Mouse (Mus musculus) kidney, postnatal 0 days (tissue): ENCODE measurements around the gene Clptm1l. TPM values are rescaled to one million over a fixed set of nuclear protein-coding genes. Genes with fewer than 3 reads are reported as not detected.

Experiments
- ATAC-seq: fragments of 200-750 bp; cut with Nextera tagmentation; replicated peaks from 2 replicates; pipeline ENCODE4 v1.8.0; 2017; ENCODE audit warnings: low read depth, moderate number of reproducible peaks, moderate TSS enrichment, moderate library complexity; ENCODE audit not compliant: low FRiP score
- DNase-seq: peaks from one replicate; pipeline ENCODE4 v3.0.0-alpha.2; 2016; ENCODE audit warnings: low spot score
- H3K27ac ChIP-seq: fragments of 300-500 bp; sonication (generic); 2 replicates; pipeline ENCODE4 v1.5.1; 2014; ENCODE audit warnings: mild to moderate bottlenecking
- H3K27me3 ChIP-seq: fragments of 300-500 bp; sonication (generic); 2 replicates; pipeline ENCODE4 v1.6.1; 2014; ENCODE audit warnings: low read length, mixed read lengths; ENCODE audit not compliant: insufficient read depth
- H3K36me3 ChIP-seq: fragments of 300-500 bp; sonication (generic); 2 replicates; pipeline ENCODE4 v1.6.1; 2014; ENCODE audit warnings: low read length, mixed read lengths; ENCODE audit not compliant: insufficient read depth
- H3K4me1 ChIP-seq: fragments of 300-500 bp; sonication (generic); replicated peaks from 2 replicates; pipeline ENCODE4 v1.6.1; 2014; ENCODE audit warnings: antibody characterized with exemption, low read length, mixed read lengths; ENCODE audit not compliant: insufficient read depth
- H3K4me2 ChIP-seq: fragments of 300-500 bp; sonication (generic); 2 replicates; pipeline ENCODE4 v1.6.1; 2014; ENCODE audit warnings: mild to moderate bottlenecking, low read length, moderate library complexity, mixed read lengths
- H3K4me3 ChIP-seq: fragments of 300-500 bp; sonication (generic); replicated peaks from 2 replicates; pipeline ENCODE4 v1.5.1; 2014; ENCODE audit warnings: low read depth, low read length
- H3K9ac ChIP-seq: fragments of 300-500 bp; sonication (generic); 2 replicates; pipeline ENCODE4 v1.6.1; 2014; ENCODE audit warnings: low read depth, low read length
- H3K9me3 ChIP-seq: fragments of 300-500 bp; sonication (generic); replicated peaks from 2 replicates; pipeline ENCODE4 v1.6.1; 2016; ENCODE audit warnings: low read length, inconsistent platforms, mixed read lengths
- CTCF ChIP-seq: IDR thresholded peaks from 2 replicates; pipeline ENCODE4 v1.5.1; 2016; ENCODE audit warnings: antibody characterized with exemption, low read depth, mild to moderate bottlenecking, moderate library complexity
- WGBS: fragments of 180-500 bp; shearing (Covaris S2); extraction: QIAGEN DNeasy Blood & Tissue Kit; methylation state at CpG from one replicate; pipeline ENCODE4 v1.1.7; 2014; 5-methylcytosine and 5-hydroxymethylcytosine counted together
- polyA plus RNA-seq: library from polyadenylated mRNA; unstranded; fragments of >200 nt; fragmentation: Nextera tagmentation; extraction: Ambion mirVana; gene quantifications from 2 replicates; pipeline ENCODE4 v1.2.1, GENCODE M21; 2015

The Clptm1l gene
- polyA plus RNA-seq, 1 experiment from 2014 or later: 123 TPM

DNA sequence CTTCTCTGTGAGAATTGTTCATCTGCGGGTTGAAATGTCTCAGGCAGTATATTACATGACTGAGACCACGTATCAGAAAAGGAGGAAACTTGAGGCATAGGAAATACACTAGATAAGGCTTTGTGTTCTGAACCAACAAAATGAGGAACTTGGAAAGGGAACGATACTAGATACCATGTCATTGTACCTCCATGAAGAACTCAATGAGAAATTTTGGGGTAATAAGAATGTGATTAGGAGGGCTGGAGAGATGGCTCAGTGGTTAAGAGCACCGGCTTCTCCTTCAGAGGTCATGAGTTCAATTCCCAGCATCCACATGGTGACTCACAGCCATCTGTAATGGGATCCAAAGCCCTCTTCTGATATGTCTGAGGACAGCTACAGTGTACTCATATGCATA, 3.6 kb upstream of the Clptm1l start:
- no peak for DNase-seq
- no peak overlapping the region for H3K4me3 ChIP-seq
- no peaks in the 10 kb centered on the region for H3K36me3 ChIP-seq
- H3K9ac ChIP-seq: no peak overlapping the region
- no peaks in the 10 kb centered on the region for H3K9me3 ChIP-seq
- WGBS: 69% methylated on average over 4 of the region's 4 CpGs
- H3K4me2 ChIP-seq: no peak overlapping the region
- no peak for TF ChIP-seq CTCF
- H3K4me1 ChIP-seq: peaks cover 12% of the 10 kb centered on the region; the same call in 1 of the 2 replicates
- no peaks in the 10 kb centered on the region for H3K27me3 ChIP-seq
- no peak overlapping the region for H3K27ac ChIP-seq
- no peak for ATAC-seq

DNA sequence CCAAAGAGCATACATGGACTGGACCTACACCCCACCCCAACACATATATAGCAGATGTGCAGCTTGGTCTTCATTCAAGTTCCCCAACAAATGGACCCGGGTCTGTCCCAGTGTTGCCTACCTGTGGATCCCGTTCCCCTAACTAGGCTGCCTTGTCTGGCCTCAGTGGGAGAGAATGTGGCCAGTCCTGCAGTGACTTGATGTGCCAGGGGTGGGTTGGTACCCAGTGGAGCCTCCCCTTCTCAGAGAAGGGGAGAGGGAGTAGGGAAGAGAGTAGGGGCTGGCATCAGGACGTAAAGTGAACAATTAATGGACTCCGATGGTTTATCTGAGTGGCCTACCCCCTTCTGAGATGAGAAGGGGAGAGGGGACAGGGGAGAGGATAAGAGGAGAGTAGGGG, 760 bp upstream of the Clptm1l start:
- H3K27ac ChIP-seq: peak overlapping the region; percentile 85; the same call in 1 of the 2 replicates
- H3K9me3 ChIP-seq: no peaks in the 10 kb centered on the region
- peak overlapping the region; percentile 98 for H3K4me2 ChIP-seq
- 51% methylated on average over 4 of the region's 4 CpGs for WGBS
- no peak for TF ChIP-seq CTCF
- ATAC-seq (no peak), DNase-seq (no peak)
- peak overlapping the region; percentile 77 for H3K4me3 ChIP-seq
- H3K36me3 ChIP-seq: no peaks in the 10 kb centered on the region
- H3K4me1 ChIP-seq: peaks cover 12% of the 10 kb centered on the region; the same call in 1 of the 2 replicates
- H3K27me3 ChIP-seq: no peaks in the 10 kb centered on the region
- peak overlapping the region; percentile 88 for H3K9ac ChIP-seq

DNA sequence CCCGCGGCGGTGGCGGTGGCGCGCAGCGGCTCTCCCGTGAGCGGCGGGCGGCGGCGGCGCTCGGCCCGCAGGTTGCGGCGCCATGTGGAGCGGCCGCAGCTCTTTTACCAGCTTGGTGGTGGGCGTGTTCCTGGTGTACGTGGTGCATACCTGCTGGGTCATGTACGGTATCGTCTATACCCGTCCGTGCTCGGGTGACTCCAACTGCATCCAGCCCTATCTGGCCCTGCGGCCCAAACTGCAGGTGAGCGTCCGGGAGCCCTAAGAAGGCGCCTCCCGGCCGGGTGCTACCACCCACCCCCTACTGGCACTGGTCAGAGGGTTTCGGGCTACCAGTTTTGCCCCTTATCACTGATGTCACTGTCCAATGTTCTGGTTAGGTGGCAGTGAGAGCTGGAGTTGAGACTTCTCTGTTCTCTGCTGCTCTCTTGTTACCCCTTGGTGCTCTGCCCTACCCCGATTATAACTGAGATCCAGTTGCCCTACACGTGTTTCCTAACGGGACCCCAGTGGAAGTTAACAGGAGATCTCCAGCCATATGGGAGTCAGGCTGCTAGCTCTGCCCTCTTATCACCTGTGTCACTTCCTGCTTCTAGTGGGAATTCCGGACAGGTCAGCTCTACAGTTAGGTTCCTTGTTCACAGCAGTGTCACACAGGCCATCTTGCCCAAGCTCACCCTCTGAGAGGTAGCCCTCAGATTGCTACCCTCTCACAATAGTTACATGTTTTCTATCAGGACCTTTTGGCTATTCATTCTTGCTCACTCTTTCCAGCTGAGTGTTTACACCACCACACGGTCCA, 551 bp downstream of the Clptm1l start:
- H3K27ac ChIP-seq: peak overlapping the region; percentile 85; the same call in 1 of the 2 replicates
- WGBS: 3% methylated on average over 34 of the region's 39 CpGs
- H3K4me1 ChIP-seq: peaks cover 12% of the 10 kb centered on the region; the same call in 1 of the 2 replicates
- H3K9me3 ChIP-seq: no peaks in the 10 kb centered on the region
- peak overlapping the region; percentile 98 for H3K4me2 ChIP-seq
- ATAC-seq (peak; percentile 82), DNase-seq (peak; percentile 7)
- H3K4me3 ChIP-seq: peak overlapping the region; percentile 77
- H3K36me3 ChIP-seq: peaks cover 4% of the 10 kb centered on the region; the same call in 1 of the 2 replicates
- peak overlapping the region; percentile 88 for H3K9ac ChIP-seq
- no peaks in the 10 kb centered on the region for H3K27me3 ChIP-seq
- TF ChIP-seq CTCF: no peak

DNA sequence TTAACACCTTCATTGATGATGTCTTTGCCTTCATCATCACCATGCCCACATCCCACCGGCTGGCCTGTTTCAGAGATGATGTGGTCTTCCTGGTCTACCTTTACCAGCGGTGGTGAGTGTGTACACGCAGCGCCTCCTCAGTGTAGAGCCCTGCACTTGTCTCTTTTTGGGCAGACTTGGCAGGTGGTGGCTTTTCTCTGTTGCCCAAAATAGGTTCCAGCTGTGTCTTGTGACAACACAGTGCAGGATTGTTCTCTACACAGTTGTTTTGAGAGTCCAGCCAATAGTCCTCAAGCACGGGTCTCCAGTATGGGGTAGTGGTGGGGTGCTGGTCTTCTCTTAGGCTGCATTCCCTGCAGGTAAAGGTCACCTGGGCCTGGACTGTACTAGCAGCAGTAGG, 14.6 kb downstream of the Clptm1l start:
- Histone ChIP-seq H3K4me2 (no peak overlapping the region), H3K27me3 (no peaks in the 10 kb centered on the region), H3K4me1 (no peaks in the 10 kb centered on the region), H3K27ac (no peak overlapping the region), H3K9ac (no peak overlapping the region), H3K4me3 (no peak overlapping the region), H3K36me3 (peaks cover 64% of the 10 kb centered on the region), H3K9me3 (no peaks in the 10 kb centered on the region)
- TF ChIP-seq CTCF: no peak
- WGBS: 95% methylated on average over 5 of the region's 5 CpGs
- ATAC-seq: no peak
- no peak for DNase-seq

DNA sequence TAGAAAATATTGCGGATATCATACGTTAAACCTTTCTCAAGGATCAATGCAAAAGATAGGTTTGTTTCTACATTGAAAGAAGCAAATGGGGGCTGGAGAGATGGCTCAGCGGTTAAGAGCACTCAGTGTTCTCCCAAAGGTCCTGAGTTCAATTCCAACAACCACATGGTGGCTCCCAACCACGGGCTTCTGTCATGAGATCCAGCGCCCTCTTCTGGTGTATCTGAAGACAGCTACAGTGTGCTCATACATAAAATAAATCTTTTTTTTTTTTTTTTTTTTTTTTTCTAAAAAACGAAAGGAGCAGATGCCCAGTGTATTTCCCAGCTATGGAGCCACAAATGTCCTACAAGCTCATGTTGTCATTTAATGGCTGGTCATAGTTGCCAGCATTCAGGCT, 16.8 kb downstream of the Clptm1l start:
- ATAC-seq (no peak), DNase-seq (peak; percentile 8)
- no peak overlapping the region for H3K4me2 ChIP-seq
- WGBS: 70% methylated on average over 6 of the region's 6 CpGs
- H3K36me3 ChIP-seq: peaks cover 46% of the 10 kb centered on the region
- TF ChIP-seq CTCF: peak; percentile 56
- no peaks in the 10 kb centered on the region for H3K4me1 ChIP-seq
- no peak overlapping the region for H3K9ac ChIP-seq
- no peak overlapping the region for H3K4me3 ChIP-seq
- H3K27me3 ChIP-seq: no peaks in the 10 kb centered on the region
- no peak overlapping the region for H3K27ac ChIP-seq
- H3K9me3 ChIP-seq: no peaks in the 10 kb centered on the region

DNA sequence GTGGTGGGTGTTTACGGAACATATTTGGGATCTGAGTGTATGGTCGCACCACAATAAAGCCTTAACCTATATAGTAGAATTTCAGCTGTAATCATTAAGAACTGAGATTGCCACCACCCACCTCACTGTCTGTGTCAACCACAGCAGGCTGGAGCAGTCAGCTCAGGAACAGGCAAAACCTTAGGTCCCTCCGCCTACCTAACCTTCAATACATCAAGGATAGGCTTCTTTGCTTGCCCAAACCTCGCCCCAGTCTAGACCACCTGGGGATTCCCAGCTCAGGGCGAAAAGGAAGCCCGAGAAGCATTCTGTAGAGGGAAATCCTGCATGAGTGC, 22.6 kb downstream of the Clptm1l start:
- Histone ChIP-seq H3K27me3 (no peaks in the 10 kb centered on the region), H3K4me3 (peak overlapping the region; percentile 53; the same call in 1 of the 2 replicates), H3K27ac (no peak overlapping the region), H3K9me3 (no peaks in the 10 kb centered on the region), H3K4me1 (peaks cover 7% of the 10 kb centered on the region), H3K9ac (no peak overlapping the region), H3K4me2 (peak overlapping the region; percentile 79), H3K36me3 (0 out of 2 replicates have a peak, but pooled peaks cover under 1% of the 10 kb centered on the region)
- no peak for TF ChIP-seq CTCF
- 53% methylated on average over 6 of the region's 6 CpGs for WGBS
- DNase-seq (no peak), ATAC-seq (no peak)
